Mouse (Mus musculus) erythroblast, embryonic 14.5 days (primary cell): Measurements from ENCODE around the gene Mpdz.

Experiments
- GATA1 ChIP-seq: IDR thresholded peaks from 2 replicates; pipeline ENCODE4 v1.6.1; 2012; ENCODE audit warnings: low read length, inconsistent platforms, mixed read lengths
- TAL1 ChIP-seq: IDR thresholded peaks from 3 replicates; pipeline ENCODE4 v1.6.1; 2012; ENCODE audit warnings: low read length, inconsistent platforms, mixed read lengths

DNA sequence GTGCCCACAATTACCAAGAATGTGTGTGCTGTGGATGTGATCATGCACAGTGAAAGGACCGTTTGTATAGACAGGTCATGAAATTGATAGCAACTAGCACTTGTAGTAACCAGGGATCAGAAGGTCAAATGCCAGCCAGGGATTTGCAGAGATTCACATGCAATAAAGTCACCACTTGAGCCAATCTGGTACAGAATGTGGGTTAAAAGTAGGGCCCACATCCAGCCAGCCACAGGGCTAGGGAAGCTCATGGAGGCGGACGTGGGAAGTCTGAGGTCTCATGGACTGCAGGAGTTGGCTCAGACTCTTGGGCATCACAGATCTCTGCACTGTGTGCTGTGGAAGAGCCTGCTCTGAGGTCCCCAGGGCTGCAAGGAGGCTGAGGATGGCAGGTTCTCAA lies 22.6 kb upstream of the Mpdz start:
- TF ChIP-seq TAL1 (no peak), GATA1 (no peak)
